Mouse (Mus musculus): ENCODE results near the gene Golga1. TPM values are rescaled to one million over a fixed set of nuclear protein-coding genes. Genes with fewer than 3 reads are reported as not detected.
A peak's percentile ranks its signal among the peaks of the same experiment; 100 is the strongest.
"Not testable (repeated sequence)": the region's sequence is repeated elsewhere in the genome, so short reads cannot be mapped to it uniquely, and the experiment has no call there.

Gene Golga1
- polyA plus RNA-seq, 1 experiment from 2014 or later = 22.0 TPM

DNA sequence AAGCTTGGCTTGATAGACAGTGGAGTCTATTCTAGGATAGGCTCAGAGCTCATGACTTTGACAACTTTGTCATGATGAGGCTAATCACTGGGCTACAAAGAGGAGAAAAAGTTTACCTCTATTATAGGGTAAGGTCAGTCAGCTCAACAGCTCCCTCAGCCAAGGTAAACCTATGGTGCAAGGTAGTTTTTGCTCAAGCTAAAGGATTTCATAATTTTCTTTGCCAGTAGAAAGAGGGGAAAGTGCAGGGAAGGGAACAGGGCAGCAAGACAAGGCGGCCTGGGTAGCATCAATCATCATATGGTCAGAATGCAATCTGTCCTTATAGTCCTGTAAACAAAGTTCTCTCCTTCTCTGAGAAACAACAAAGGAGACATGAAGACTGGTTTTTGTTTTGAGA, 25.1 kb downstream of the Golga1 start:
- Histone ChIP-seq H3K27ac (ENCODE audit: poor library complexity, severe bottlenecking) (no peak overlapping the region), H3K4me3 (no peak overlapping the region), H3K9me3 (replicated peaks) (no peaks in the 10 kb centered on the region), H3K4me2 (no peak overlapping the region), H3K36me3 (peaks cover 65% of the 10 kb centered on the region), H3K27me3 (replicated peaks) (no peaks in the 10 kb centered on the region), H3K9ac (no peak overlapping the region), H3K4me1 (replicated peaks) (no peaks in the 10 kb centered on the region)
- ATAC-seq (ENCODE audit: insufficient number of reproducible peaks, low FRiP score) = no peak
- 100% methylated on average over 1 of the region's 1 CpGs for WGBS

DNA sequence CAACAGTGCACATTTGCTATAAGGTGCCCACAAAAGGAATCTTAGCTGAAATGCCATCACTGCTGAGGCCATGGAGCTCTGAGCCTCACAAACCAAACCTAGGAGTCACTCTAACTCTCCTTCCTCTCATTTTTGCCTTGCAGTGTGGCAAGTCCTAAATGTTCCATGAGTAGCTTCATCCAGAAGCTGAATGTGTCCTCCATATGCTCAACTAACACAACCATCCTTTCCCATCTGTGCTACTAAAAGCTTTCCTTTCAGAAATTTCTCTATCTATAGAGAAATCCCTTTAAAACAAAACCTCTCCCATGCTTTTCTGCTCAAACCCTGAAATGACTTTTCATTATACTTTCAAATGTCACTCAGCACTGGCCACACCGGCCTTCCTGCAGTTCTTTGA, 33.7 kb downstream of the Golga1 start:
- ATAC-seq (ENCODE audit: insufficient number of reproducible peaks, low FRiP score) = no peak
- Histone ChIP-seq H3K27ac (ENCODE audit: poor library complexity, severe bottlenecking) (no peak overlapping the region), H3K27me3 (replicated peaks) (no peaks in the 10 kb centered on the region), H3K4me1 (replicated peaks) (no peaks in the 10 kb centered on the region), H3K9me3 (replicated peaks) (no peaks in the 10 kb centered on the region), H3K4me3 (no peak overlapping the region), H3K4me2 (no peak overlapping the region), H3K36me3 (peaks cover 80% of the 10 kb centered on the region), H3K9ac (no peak overlapping the region)
- WGBS = 89% methylated on average over 1 of the region's 1 CpGs

DNA sequence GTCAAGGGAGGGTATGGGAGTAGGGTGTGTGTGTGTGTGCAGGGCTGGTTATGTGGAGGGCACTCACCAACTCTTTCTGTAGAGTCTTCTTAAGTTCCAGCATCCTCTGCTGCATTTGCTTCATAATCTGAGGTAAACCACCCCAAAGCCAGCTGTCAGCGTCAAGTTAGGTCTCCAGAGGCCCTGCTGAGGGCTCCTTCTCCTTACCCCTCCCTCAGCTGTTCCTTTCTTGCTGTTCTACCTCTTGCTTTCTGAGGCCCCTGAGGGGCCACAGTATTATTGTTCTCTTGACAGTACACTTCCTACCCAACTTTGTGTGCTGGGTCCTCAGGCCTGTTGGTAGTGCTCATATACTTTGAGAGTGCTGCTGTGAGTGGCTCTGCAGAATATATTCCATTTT, 45.3 kb downstream of the Golga1 start:
- Histone ChIP-seq H3K4me2 (no peak overlapping the region), H3K4me1 (replicated peaks) (no peaks in the 10 kb centered on the region), H3K27me3 (replicated peaks) (no peaks in the 10 kb centered on the region), H3K9ac (no peak overlapping the region), H3K36me3 (peaks cover 91% of the 10 kb centered on the region), H3K27ac (ENCODE audit: poor library complexity, severe bottlenecking) (no peak overlapping the region), H3K4me3 (no peak overlapping the region), H3K9me3 (replicated peaks) (no peaks in the 10 kb centered on the region)
- WGBS = 76% methylated on average over 1 of the region's 1 CpGs
- ATAC-seq (ENCODE audit: insufficient number of reproducible peaks, low FRiP score) = 0 out of 2 replicates have a peak, but pooled peaks have one; percentile 36

DNA sequence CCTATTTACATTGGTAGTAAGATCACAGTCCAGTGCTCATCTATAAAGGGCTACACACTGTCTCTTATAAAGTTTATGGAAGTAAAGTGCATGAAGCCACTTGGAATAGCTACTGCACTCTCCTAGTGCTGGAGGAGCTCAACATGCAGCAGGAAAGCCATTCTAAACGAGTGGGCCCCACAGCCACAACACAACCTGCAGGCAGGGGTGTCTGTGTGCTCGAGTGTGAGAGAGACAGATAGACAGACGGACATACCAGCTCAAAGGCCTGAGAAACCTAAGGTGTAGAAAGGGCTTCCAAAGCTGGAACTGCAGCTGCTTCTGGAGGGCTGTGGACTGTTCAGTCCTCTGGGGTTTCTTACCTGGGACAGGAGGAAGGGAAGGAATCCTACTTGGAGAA, 48.8 kb downstream of the Golga1 start:
- peaks cover 87% of the 10 kb centered on the region for H3K36me3 ChIP-seq
- H3K27me3 ChIP-seq (replicated peaks) = no peaks in the 10 kb centered on the region
- no peak overlapping the region for H3K27ac ChIP-seq (ENCODE audit: poor library complexity, severe bottlenecking)
- 81% methylated on average over 3 of the region's 3 CpGs for WGBS
- no peak for ATAC-seq (ENCODE audit: insufficient number of reproducible peaks, low FRiP score)
- H3K9ac ChIP-seq = no peak overlapping the region
- peaks cover 8% of the 10 kb centered on the region for H3K4me1 ChIP-seq (replicated peaks)
- H3K9me3 ChIP-seq (replicated peaks) = no peaks in the 10 kb centered on the region
- H3K4me2 ChIP-seq = no peak overlapping the region
- no peak overlapping the region for H3K4me3 ChIP-seq

DNA sequence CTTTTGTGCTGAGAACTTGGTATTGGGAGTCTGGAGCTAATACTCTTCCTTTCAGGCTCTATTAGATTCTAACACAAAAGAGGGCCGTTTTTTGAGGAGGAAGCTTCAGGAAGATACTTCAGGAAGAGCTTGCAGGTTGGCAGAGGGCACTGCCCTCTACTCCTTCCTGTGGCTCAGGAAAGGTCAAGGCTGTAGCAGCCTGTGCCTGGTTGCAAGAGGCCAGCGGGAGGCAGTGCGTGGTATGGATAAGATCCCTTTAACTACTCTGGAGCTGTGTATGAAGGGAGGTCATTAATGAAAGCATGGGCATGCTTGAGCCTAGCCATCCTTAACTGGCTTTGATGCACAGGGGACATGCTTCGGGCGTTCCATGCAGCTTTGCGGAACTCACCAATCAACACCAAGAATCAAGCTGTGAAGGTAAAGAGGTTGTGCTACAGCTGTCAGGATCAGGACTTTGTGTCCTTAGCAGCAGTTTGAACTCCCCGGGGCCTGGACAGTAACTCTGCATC, 52.5 kb downstream of the Golga1 start:
- Histone ChIP-seq H3K9ac (no peak overlapping the region), H3K4me3 (no peak overlapping the region), H3K9me3 (replicated peaks) (no peaks in the 10 kb centered on the region), H3K4me2 (no peak overlapping the region), H3K36me3 (peaks cover 57% of the 10 kb centered on the region), H3K4me1 (replicated peaks) (peaks cover 29% of the 10 kb centered on the region), H3K27me3 (replicated peaks) (no peaks in the 10 kb centered on the region), H3K27ac (ENCODE audit: poor library complexity, severe bottlenecking) (no peak overlapping the region)
- no peak for ATAC-seq (ENCODE audit: insufficient number of reproducible peaks, low FRiP score)
- WGBS = 80% methylated on average over 7 of the region's 7 CpGs

DNA sequence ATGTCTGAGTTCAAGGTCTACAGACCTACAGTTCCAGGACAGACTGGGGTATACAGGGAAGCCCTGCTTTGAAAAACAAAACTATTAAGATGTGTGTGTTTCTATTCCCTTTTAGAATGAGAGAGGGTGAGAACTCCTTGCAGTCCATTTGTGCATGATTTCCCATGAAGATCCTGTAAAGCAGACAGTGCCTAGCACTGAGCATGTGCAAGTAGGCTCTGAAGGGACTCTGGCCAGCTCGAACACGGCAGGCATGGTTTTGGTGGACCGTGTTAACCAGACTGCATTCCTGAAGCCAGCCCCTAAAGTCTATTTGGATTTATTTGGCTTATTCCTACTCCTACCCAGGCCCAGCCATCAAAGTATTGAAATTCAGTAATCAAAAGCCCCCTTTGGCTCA, 53.4 kb downstream of the Golga1 start:
- Histone ChIP-seq H3K4me3 (no peak overlapping the region), H3K9ac (no peak overlapping the region), H3K9me3 (replicated peaks) (no peaks in the 10 kb centered on the region), H3K4me1 (replicated peaks) (peaks cover 33% of the 10 kb centered on the region), H3K27ac (ENCODE audit: poor library complexity, severe bottlenecking) (no peak overlapping the region), H3K27me3 (replicated peaks) (no peaks in the 10 kb centered on the region), H3K36me3 (peaks cover 49% of the 10 kb centered on the region), H3K4me2 (no peak overlapping the region)
- 85% methylated on average over 3 of the region's 3 CpGs for WGBS
- ATAC-seq (ENCODE audit: insufficient number of reproducible peaks, low FRiP score) = no peak

DNA sequence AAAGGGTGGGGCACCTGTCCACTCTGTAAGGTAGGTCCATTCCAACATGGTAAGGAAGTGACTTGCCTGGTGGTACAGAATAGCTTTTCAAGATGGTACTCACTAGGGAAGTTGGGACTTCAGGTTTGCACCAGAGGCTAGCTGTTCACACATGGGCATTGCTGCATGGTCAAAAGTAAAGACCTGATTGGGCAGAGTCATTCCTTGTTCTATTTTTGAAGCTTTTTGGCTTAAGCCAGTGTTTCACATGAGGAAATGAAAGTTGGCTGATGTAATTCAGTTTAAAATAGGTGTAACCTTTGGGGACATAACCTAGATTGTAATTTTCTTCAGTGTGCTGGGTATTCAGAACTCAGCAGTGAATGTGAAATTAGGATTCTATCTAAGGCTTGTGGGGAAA, 54.1 kb downstream of the Golga1 start:
- H3K36me3 ChIP-seq = peaks cover 43% of the 10 kb centered on the region
- H3K9me3 ChIP-seq (replicated peaks) = no peaks in the 10 kb centered on the region
- no peak for ATAC-seq (ENCODE audit: insufficient number of reproducible peaks, low FRiP score)
- no peak overlapping the region for H3K4me2 ChIP-seq
- H3K4me3 ChIP-seq = no peak overlapping the region
- H3K27me3 ChIP-seq (replicated peaks) = no peaks in the 10 kb centered on the region
- peaks cover 35% of the 10 kb centered on the region for H3K4me1 ChIP-seq (replicated peaks)
- no peak overlapping the region for H3K9ac ChIP-seq
- H3K27ac ChIP-seq (ENCODE audit: poor library complexity, severe bottlenecking) = no peak overlapping the region

DNA sequence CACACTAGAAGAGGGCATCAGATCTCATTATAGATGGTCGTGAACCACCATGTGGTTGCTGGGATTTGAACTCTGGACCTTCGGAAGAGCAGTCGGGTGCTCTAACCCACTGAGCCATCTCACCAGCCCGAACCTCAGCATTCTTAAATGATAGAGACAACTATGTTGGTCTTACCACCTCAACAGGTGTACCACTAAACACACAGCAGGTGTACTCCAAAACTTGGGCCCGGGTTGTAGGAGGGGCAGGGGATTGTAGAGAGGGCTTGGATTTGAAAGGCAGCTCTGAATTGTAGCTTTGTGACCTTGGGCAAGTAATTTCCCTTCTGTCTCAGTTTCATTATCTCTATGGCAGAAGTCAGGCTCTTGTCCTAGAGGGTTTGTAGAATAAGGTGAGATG, 55.2 kb downstream of the Golga1 start:
- ATAC-seq (ENCODE audit: insufficient number of reproducible peaks, low FRiP score); H3K27me3 ChIP-seq (replicated peaks); H3K9ac ChIP-seq; H3K4me2 ChIP-seq; H3K4me3 ChIP-seq; H3K27ac ChIP-seq (ENCODE audit: poor library complexity, severe bottlenecking); H3K9me3 ChIP-seq (replicated peaks): not testable (repeated sequence)
- Histone ChIP-seq H3K4me1 (replicated peaks) (peaks cover 42% of the 10 kb centered on the region), H3K36me3 (peaks cover 33% of the 10 kb centered on the region)
- WGBS = 91% methylated on average over 5 of the region's 5 CpGs

DNA sequence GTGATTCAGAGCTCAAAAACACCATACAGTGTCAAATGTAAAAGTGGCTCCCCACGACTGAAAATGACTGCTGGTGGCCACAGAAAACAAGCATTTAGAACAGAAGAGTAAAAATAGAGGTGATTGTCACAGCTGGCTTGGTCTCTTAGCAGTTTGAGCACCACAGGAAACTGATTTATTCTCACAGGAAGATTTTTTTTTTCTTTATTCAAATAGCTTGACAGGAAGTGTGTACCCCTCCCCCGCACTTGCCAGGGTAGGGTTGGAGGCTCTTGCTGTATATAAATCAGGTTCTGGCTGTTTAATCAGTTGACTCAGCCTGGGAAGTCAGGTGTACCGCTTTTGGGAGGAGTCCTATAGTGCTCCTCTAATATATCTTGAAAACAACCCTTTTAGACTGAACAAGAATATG, 56.4 kb downstream of the Golga1 start:
- no peaks in the 10 kb centered on the region for H3K9me3 ChIP-seq (replicated peaks)
- H3K4me1 ChIP-seq (replicated peaks) = peaks cover 46% of the 10 kb centered on the region
- peak overlapping the region; percentile 94 for H3K4me3 ChIP-seq
- ATAC-seq (ENCODE audit: insufficient number of reproducible peaks, low FRiP score) = no peak
- no peaks in the 10 kb centered on the region for H3K27me3 ChIP-seq (replicated peaks)
- 25% methylated on average over 3 of the region's 3 CpGs for WGBS
- H3K9ac ChIP-seq = peak overlapping the region; percentile 94
- peak overlapping the region; percentile 86; the same call in 1 of the 2 replicates for H3K27ac ChIP-seq (ENCODE audit: poor library complexity, severe bottlenecking)
- peaks cover 21% of the 10 kb centered on the region for H3K36me3 ChIP-seq
- peak overlapping the region; percentile 98 for H3K4me2 ChIP-seq

DNA sequence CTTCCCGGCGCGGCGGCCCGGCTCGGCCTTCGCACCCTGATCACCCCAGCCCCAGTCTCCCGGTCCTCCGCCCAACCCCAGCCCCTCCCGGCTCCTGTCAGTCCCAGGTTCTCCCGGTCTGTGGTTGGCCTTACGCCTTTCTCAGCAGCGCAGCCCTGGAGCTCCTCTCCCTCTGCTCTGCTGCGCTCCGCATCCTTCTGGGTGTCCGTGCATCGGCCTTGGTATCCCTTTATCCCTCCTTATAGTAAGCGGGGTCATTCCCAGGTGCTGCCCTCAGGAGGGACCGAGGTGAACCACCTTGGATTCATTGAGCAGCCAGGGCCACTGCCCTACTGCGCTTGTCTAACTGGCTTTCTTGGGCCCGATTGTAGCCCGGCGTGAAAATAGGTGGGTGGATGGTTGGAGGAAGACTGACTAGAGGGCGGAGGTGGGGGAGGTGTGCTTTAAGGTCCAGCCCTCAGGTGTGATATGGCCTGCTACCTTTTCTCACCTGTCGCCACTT, 56.9 kb downstream of the Golga1 start:
- peaks cover 21% of the 10 kb centered on the region for H3K36me3 ChIP-seq
- H3K27me3 ChIP-seq (replicated peaks) = no peaks in the 10 kb centered on the region
- peak overlapping the region; percentile 98 for H3K4me2 ChIP-seq
- 1% methylated on average over 25 of the region's 25 CpGs for WGBS
- peak; percentile 48 for ATAC-seq (ENCODE audit: insufficient number of reproducible peaks, low FRiP score)
- no peaks in the 10 kb centered on the region for H3K9me3 ChIP-seq (replicated peaks)
- H3K4me3 ChIP-seq = peak overlapping the region; percentile 94
- peaks cover 51% of the 10 kb centered on the region for H3K4me1 ChIP-seq (replicated peaks)
- H3K9ac ChIP-seq = peak overlapping the region; percentile 94
- H3K27ac ChIP-seq (ENCODE audit: poor library complexity, severe bottlenecking) = peak overlapping the region; percentile 86

DNA sequence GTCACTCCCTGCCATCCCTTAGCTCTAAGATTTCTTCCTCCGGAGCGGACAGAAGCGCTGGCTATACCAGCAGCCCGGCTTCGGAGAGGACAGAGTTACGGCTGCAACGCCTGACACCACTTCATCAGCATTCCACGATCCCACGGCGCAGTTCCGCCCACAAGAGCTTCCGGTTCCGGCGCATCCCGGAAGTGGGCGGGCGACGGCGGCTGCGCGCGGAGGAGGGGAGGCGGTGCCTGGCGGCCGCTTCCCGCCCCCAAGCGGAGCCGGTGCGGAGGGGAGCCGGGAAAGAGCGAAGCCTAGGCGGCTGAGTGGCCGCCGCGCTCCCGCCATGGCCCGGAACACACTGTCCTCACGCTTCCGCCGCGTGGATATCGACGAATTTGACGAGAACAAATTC, 57.5 kb downstream of the Golga1 start:
- H3K4me1 ChIP-seq (replicated peaks) = peaks cover 56% of the 10 kb centered on the region
- H3K9me3 ChIP-seq (replicated peaks) = no peaks in the 10 kb centered on the region
- H3K27me3 ChIP-seq (replicated peaks) = no peaks in the 10 kb centered on the region
- H3K36me3 ChIP-seq = peaks cover 22% of the 10 kb centered on the region
- H3K9ac ChIP-seq = peak overlapping the region; percentile 94
- peak overlapping the region; percentile 86 for H3K27ac ChIP-seq (ENCODE audit: poor library complexity, severe bottlenecking)
- peak overlapping the region; percentile 98 for H3K4me2 ChIP-seq
- H3K4me3 ChIP-seq = peak overlapping the region; percentile 94
- WGBS = 0% methylated on average over 43 of the region's 44 CpGs
- peak; percentile 88 for ATAC-seq (ENCODE audit: insufficient number of reproducible peaks, low FRiP score)

DNA sequence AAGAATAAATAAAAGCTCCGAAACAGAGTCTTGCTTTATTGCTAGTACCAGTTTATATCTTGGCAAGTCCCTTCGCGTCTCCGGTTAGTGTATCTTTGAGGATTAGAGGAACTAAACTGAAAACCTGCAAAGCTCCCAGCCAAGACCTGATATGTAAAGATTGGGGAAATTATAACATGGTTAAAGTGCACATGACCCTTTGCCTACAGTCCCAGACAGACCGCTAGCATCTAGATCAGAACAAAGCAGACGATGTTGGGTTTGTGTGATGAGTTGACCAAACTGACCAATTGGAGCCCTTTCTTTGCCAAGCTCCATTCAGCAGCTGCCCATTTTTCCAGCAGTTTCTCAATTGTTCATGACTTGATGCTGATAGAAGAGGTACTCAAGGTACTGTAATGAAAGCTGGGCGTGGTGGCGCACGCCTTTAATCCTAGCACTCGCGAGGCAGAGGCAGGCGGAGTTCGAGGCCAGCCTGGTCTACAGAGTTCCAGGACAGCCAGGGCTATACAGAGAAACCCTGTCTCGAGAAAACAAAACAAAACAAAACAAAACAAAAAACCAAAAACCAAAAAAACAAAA, 59.1 kb downstream of the Golga1 start:
- Histone ChIP-seq H3K4me2 (peak overlapping the region; percentile 91), H3K27me3 (replicated peaks) (no peaks in the 10 kb centered on the region), H3K9me3 (replicated peaks) (no peaks in the 10 kb centered on the region), H3K4me1 (replicated peaks) (peaks cover 55% of the 10 kb centered on the region), H3K9ac (0 out of 2 replicates have a peak overlapping the region, but pooled peaks have one; percentile 78), H3K36me3 (peaks cover 27% of the 10 kb centered on the region), H3K27ac (ENCODE audit: poor library complexity, severe bottlenecking) (no peak overlapping the region), H3K4me3 (peak overlapping the region; percentile 78)
- 87% methylated on average over 14 of the region's 14 CpGs for WGBS
- no peak for ATAC-seq (ENCODE audit: insufficient number of reproducible peaks, low FRiP score)

Measured in heart, embryonic 12.5 days (tissue).